Mouse (Mus musculus) liver, postnatal 0 days (tissue): ENCODE measurements around the gene Pklr. TPM values are rescaled to one million over a fixed set of nuclear protein-coding genes. Genes with fewer than 3 reads are reported as not detected.

ENCODE experiments used
- ATAC-seq: fragments of 200-750 bp; cut with Nextera tagmentation; 2 replicates; pipeline ENCODE4 v1.8.0; 2017; ENCODE audit warnings: mild to moderate bottlenecking, moderate library complexity
- DNase-seq: peaks from one replicate; pipeline ENCODE4 v3.0.0-alpha.2; 2016
- H3K27ac ChIP-seq: fragments of 300-500 bp; sonication (generic); 2 replicates; pipeline ENCODE4 v1.5.1; 2014; ENCODE audit warnings: antibody characterized with exemption, moderate library complexity, mild to moderate bottlenecking, low read depth
- H3K27me3 ChIP-seq: fragments of 300-500 bp; sonication (generic); 2 replicates; pipeline ENCODE4 v1.6.1; 2014; ENCODE audit warnings: low read length, control low read depth, mixed read lengths; ENCODE audit not compliant: insufficient read depth
- H3K36me3 ChIP-seq: fragments of 300-500 bp; sonication (generic); replicated peaks from 2 replicates; pipeline ENCODE4 v1.6.1; 2014; ENCODE audit warnings: mild to moderate bottlenecking, control low read depth, low read length, moderate library complexity, mixed read lengths; ENCODE audit not compliant: insufficient read depth
- H3K4me1 ChIP-seq: fragments of 300-500 bp; sonication (generic); 2 replicates; pipeline ENCODE4 v1.6.1; 2014; ENCODE audit warnings: antibody characterized with exemption, mild to moderate bottlenecking, control low read depth; ENCODE audit not compliant: insufficient read depth
- H3K4me2 ChIP-seq: fragments of 300-500 bp; sonication (generic); 2 replicates; pipeline ENCODE4 v1.6.1; 2014; ENCODE audit warnings: low read depth, mild to moderate bottlenecking, low read length, moderate library complexity, mixed read lengths
- H3K4me3 ChIP-seq: fragments of 300-500 bp; sonication (generic); 2 replicates; pipeline ENCODE4 v1.5.1; 2014; ENCODE audit warnings: low read depth, low read length
- H3K9ac ChIP-seq: fragments of 300-500 bp; sonication (generic); replicated peaks from 2 replicates; pipeline ENCODE4 v1.6.1; 2014; ENCODE audit warnings: mild to moderate bottlenecking, moderate library complexity
- H3K9me3 ChIP-seq: fragments of 300-500 bp; sonication (generic); 2 replicates; pipeline ENCODE4 v1.6.1; 2016; ENCODE audit warnings: mild to moderate bottlenecking, control low read depth, low read length, mixed read lengths
- CTCF ChIP-seq: sonication (generic); IDR thresholded peaks from 2 replicates; pipeline ENCODE4 v1.5.1; 2016; ENCODE audit warnings: antibody characterized with exemption, low read depth
- EP300 ChIP-seq: IDR thresholded peaks from 2 replicates; pipeline ENCODE4 v1.6.1; 2016; ENCODE audit warnings: antibody characterized with exemption, low read depth, mild to moderate bottlenecking
- WGBS: fragments of 180-500 bp; shearing (Covaris S2); extraction: QIAGEN DNeasy Blood & Tissue Kit; methylation state at CpG from one replicate; pipeline ENCODE4 v1.1.7; 2014; ENCODE audit not compliant: insufficient replicate concordance; 5-methylcytosine and 5-hydroxymethylcytosine counted together
- polyA plus RNA-seq: library from polyadenylated mRNA; unstranded; fragments of >200 nt; fragmentation: Nextera tagmentation; extraction: Ambion mirVana; gene quantifications from 2 replicates; pipeline ENCODE4 v1.2.1, GENCODE M21; 2015

Pklr gene
- polyA plus RNA-seq, 1 experiment from 2014 or later = 27.8 TPM

GRCm38 (mm10) chr3:89101812-89102494, 34.0 kb upstream of the Pklr start, which contains the start of gene Fdps:
TSS of gene Fdps (minus strand) at chr3:89101959.
- Histone ChIP-seq H3K27me3 (no peaks in the 10 kb centered on the region), H3K4me3 (peak within 1 kb of the TSS; percentile 54), H3K27ac (peak within 1 kb of the TSS; percentile 75), H3K9me3 (no peaks in the 10 kb centered on the region), H3K9ac (peak within 1 kb of the TSS; percentile 50), H3K4me1 (peaks cover 31% of the 10 kb centered on the region), H3K4me2 (peak within 1 kb of the TSS; percentile 72), H3K36me3 (peaks cover 23% of the 10 kb centered on the region)
- ATAC-seq = peak; percentile 99
- under 1% methylated on average over 26 of the region's 26 CpGs for WGBS
- TF ChIP-seq CTCF (peak; percentile 30), EP300 (peak; percentile 32; the same call in 1 of the 2 replicates)
- peak; percentile 95 for DNase-seq

GRCm38 (mm10) chr3:89102495-89103290, 33.2 kb upstream of the Pklr start:
- no peak for ATAC-seq
- H3K27ac ChIP-seq = peak overlapping the region; percentile 75
- TF ChIP-seq EP300 (no peak), CTCF (no peak)
- no peak overlapping the region for H3K9ac ChIP-seq
- no peaks in the 10 kb centered on the region for H3K9me3 ChIP-seq
- H3K36me3 ChIP-seq = peaks cover 16% of the 10 kb centered on the region
- H3K4me1 ChIP-seq = peaks cover 31% of the 10 kb centered on the region
- DNase-seq = no peak
- WGBS = 48% methylated on average over 12 of the region's 12 CpGs
- no peaks in the 10 kb centered on the region for H3K27me3 ChIP-seq
- H3K4me2 ChIP-seq = peak overlapping the region; percentile 72
- H3K4me3 ChIP-seq = peak overlapping the region; percentile 54

- 35% methylated on average over 4 of the region's 4 CpGs for WGBS
- peak overlapping the region; percentile 75 for H3K27ac ChIP-seq
- DNase-seq = no peak
- peaks cover 11% of the 10 kb centered on the region; the same call in 1 of the 2 replicates for H3K36me3 ChIP-seq
- no peaks in the 10 kb centered on the region for H3K9me3 ChIP-seq
- no peaks in the 10 kb centered on the region for H3K27me3 ChIP-seq
- no peak overlapping the region for H3K9ac ChIP-seq
- peaks cover 31% of the 10 kb centered on the region for H3K4me1 ChIP-seq
- ATAC-seq = no peak
- peak overlapping the region; percentile 72; the same call in 1 of the 2 replicates for H3K4me2 ChIP-seq
- TF ChIP-seq EP300 = no peak
- no peak for TF ChIP-seq CTCF
- no peak overlapping the region for H3K4me3 ChIP-seq
These were observed 32.7 kb upstream of the Pklr start for GRCm38 (mm10) chr3:89103291-89103595.

- no peak for ATAC-seq
- TF ChIP-seq CTCF (no peak), EP300 (no peak)
- DNase-seq = no peak
- H3K4me3 ChIP-seq = no peak overlapping the region
- H3K4me2 ChIP-seq = no peak overlapping the region
- H3K27me3 ChIP-seq = no peaks in the 10 kb centered on the region
- H3K9me3 ChIP-seq = no peaks in the 10 kb centered on the region
- no peaks in the 10 kb centered on the region for H3K36me3 ChIP-seq
- H3K27ac ChIP-seq = no peak overlapping the region
- peaks cover 17% of the 10 kb centered on the region for H3K4me1 ChIP-seq
- no peak overlapping the region for H3K9ac ChIP-seq
These were observed 29.1 kb upstream of the Pklr start for GRCm38 (mm10) chr3:89106881-89107280.

- no peaks in the 10 kb centered on the region for H3K9me3 ChIP-seq
- no peak for DNase-seq
- no peak for TF ChIP-seq CTCF
- TF ChIP-seq EP300 = no peak
- H3K27ac ChIP-seq = no peak overlapping the region
- no peak overlapping the region for H3K4me2 ChIP-seq
- H3K4me1 ChIP-seq = peaks cover 13% of the 10 kb centered on the region
- H3K27me3 ChIP-seq = no peaks in the 10 kb centered on the region
- H3K9ac ChIP-seq = no peak overlapping the region
- H3K36me3 ChIP-seq = no peaks in the 10 kb centered on the region
- 55% methylated on average over 3 of the region's 3 CpGs for WGBS
- no peak for ATAC-seq
- H3K4me3 ChIP-seq = no peak overlapping the region
These were observed 28.4 kb upstream of the Pklr start for GRCm38 (mm10) chr3:89107545-89107944.

- Histone ChIP-seq H3K36me3 (no peaks in the 10 kb centered on the region), H3K27me3 (no peaks in the 10 kb centered on the region), H3K9ac (no peak overlapping the region), H3K4me2 (no peak overlapping the region), H3K4me3 (no peak overlapping the region), H3K27ac (no peak overlapping the region), H3K9me3 (no peaks in the 10 kb centered on the region), H3K4me1 (peaks cover 7% of the 10 kb centered on the region)
- no peak for TF ChIP-seq CTCF
- no peak for TF ChIP-seq EP300
- 53% methylated on average over 1 of the region's 1 CpGs for WGBS
- ATAC-seq (no peak), DNase-seq (no peak)
These were observed 27.8 kb upstream of the Pklr start for GRCm38 (mm10) chr3:89108146-89108545.
